Mouse (Mus musculus) G1E (cell line): ENCODE results near the gene Rchy1.

Experiments used
- CTCF ChIP-seq: IDR thresholded peaks from 2 replicates; pipeline ENCODE4 v1.5.1; 2012; ENCODE audit warnings: low read depth, low read length, inconsistent platforms, mixed read lengths
- GATA1 ChIP-seq: IDR thresholded peaks from 2 replicates; pipeline ENCODE4 v1.6.1; 2012; ENCODE audit warnings: borderline replicate concordance, low read length, inconsistent platforms, mixed read lengths
- GATA2 ChIP-seq: IDR thresholded peaks from 2 replicates; pipeline ENCODE4 v1.6.1; 2012; ENCODE audit warnings: low read depth, low read length, inconsistent platforms, borderline replicate concordance
- POLR2AphosphoS5 ChIP-seq: IDR thresholded peaks from 2 replicates; pipeline ENCODE4 v1.6.1; 2012; ENCODE audit warnings: low read depth, low read length, inconsistent platforms; ENCODE audit not compliant: insufficient replicate concordance
- TAL1 ChIP-seq: conservative IDR thresholded peaks from 2 replicates; pipeline ENCODE4 v1.6.1; 2012; ENCODE audit warnings: low read depth, low read length, inconsistent platforms, mixed read lengths

GRCm38 (mm10) chr5:91910616-91911015 lies 52.3 kb downstream of the Rchy1 start:
- TF ChIP-seq CTCF = no peak
- TF ChIP-seq POLR2AphosphoS5 = no peak
- TF ChIP-seq GATA1 = no peak
- TF ChIP-seq TAL1 = no peak
- no peak for TF ChIP-seq GATA2
